Mouse (Mus musculus) hindbrain, embryonic 16.5 days (tissue): ENCODE data around the gene Gng2. TPM values are rescaled to one million over a fixed set of nuclear protein-coding genes. Genes with fewer than 3 reads are reported as not detected.

Experiments used
- ATAC-seq: fragments of 200-750 bp; cut with Nextera tagmentation; 2 replicates; pipeline ENCODE4 v1.8.0; 2017; ENCODE audit warnings: moderate TSS enrichment, moderate library complexity
- H3K27ac ChIP-seq: fragments of 300-500 bp; sonication (generic); 2 replicates; pipeline ENCODE4 v1.5.1; 2014; ENCODE audit warnings: low read depth, mild to moderate bottlenecking, control low read depth, low read length, moderate library complexity
- H3K27me3 ChIP-seq: fragments of 300-500 bp; sonication (generic); replicated peaks from 2 replicates; pipeline ENCODE4 v1.6.1; 2014; ENCODE audit warnings: low read length; ENCODE audit not compliant: control insufficient read depth, insufficient read depth
- H3K36me3 ChIP-seq: fragments of 300-500 bp; sonication (generic); 2 replicates; pipeline ENCODE4 v1.6.1; 2014; ENCODE audit warnings: mild to moderate bottlenecking, low read length, moderate library complexity, mixed read lengths; ENCODE audit not compliant: control insufficient read depth, insufficient read depth
- H3K4me1 ChIP-seq: fragments of 300-500 bp; sonication (generic); 2 replicates; pipeline ENCODE4 v1.6.1; 2014; ENCODE audit warnings: low read depth, low read length; ENCODE audit not compliant: control insufficient read depth, insufficient read depth
- H3K4me2 ChIP-seq: fragments of 300-500 bp; sonication (generic); 2 replicates; pipeline ENCODE4 v1.6.1; 2014; ENCODE audit warnings: mild to moderate bottlenecking, low read length, control low read depth, moderate library complexity
- H3K4me3 ChIP-seq: fragments of 300-500 bp; sonication (generic); 2 replicates; pipeline ENCODE4 v1.5.1; 2014; ENCODE audit warnings: mild to moderate bottlenecking, low read length, control low read depth, moderate library complexity
- H3K9ac ChIP-seq: fragments of 300-500 bp; sonication (generic); 2 replicates; pipeline ENCODE4 v1.6.1; 2014; ENCODE audit warnings: low read depth, mild to moderate bottlenecking, control low read depth, low read length, moderate library complexity
- H3K9me3 ChIP-seq: fragments of 300-500 bp; sonication (generic); 2 replicates; pipeline ENCODE4 v1.6.1; 2014; ENCODE audit warnings: mild to moderate bottlenecking, low read length, moderate library complexity; ENCODE audit not compliant: control insufficient read depth
- WGBS: fragments of 180-500 bp; shearing (Covaris S2); extraction: QIAGEN DNeasy Blood & Tissue Kit; methylation state at CpG from one replicate; pipeline ENCODE4 v1.1.7; 2014; 5-methylcytosine and 5-hydroxymethylcytosine counted together
- polyA plus RNA-seq: library from polyadenylated mRNA; unstranded; fragments of >200 nt; fragmentation: Nextera tagmentation; extraction: Ambion mirVana; gene quantifications from 2 replicates; pipeline ENCODE4 v1.2.1, GENCODE M21; 2015

The Gng2 gene
- polyA plus RNA-seq, 1 experiment from 2014 or later, result 362 TPM

DNA sequence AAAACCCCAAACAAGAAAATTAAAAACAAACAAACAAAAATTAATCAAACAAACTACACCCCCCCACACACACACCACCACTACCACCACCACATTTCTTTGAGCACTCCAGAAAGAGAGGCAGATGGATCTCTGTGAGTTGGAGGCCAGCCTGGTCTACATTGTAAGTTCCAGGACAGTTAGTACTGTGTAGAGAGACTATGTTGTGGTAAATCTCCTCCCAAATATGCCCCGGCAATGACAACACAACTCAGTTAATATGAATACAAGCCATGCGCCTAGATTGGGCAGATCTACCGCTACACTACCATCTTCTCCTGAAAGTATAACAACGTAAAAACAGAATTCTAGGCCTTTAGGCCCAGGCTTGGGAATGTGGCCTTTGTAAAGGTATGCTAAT is 117.1 kb downstream of the Gng2 start:
- no peaks in the 10 kb centered on the region; the same call in 1 of the 2 replicates for H3K4me1 ChIP-seq
- H3K27me3 ChIP-seq, result no peaks in the 10 kb centered on the region
- no peak overlapping the region for H3K4me2 ChIP-seq
- no peak for ATAC-seq
- no peaks in the 10 kb centered on the region for H3K9me3 ChIP-seq
- no peak overlapping the region for H3K27ac ChIP-seq
- H3K4me3 ChIP-seq, result no peak overlapping the region
- 93% methylated on average over 4 of the region's 4 CpGs for WGBS
- no peaks in the 10 kb centered on the region for H3K36me3 ChIP-seq
- H3K9ac ChIP-seq, result no peak overlapping the region

GRCm38 (mm10) chr14:19858808-19859776 is 118.3 kb downstream of the Gng2 start:
- H3K9me3 ChIP-seq, result no peaks in the 10 kb centered on the region
- WGBS, result 53% methylated on average over 8 of the region's 8 CpGs
- H3K4me3 ChIP-seq, result no peak overlapping the region
- no peak overlapping the region for H3K9ac ChIP-seq
- H3K27me3 ChIP-seq, result no peaks in the 10 kb centered on the region
- no peak for ATAC-seq
- H3K36me3 ChIP-seq, result no peaks in the 10 kb centered on the region
- peak overlapping the region; percentile 46 for H3K4me2 ChIP-seq
- no peaks in the 10 kb centered on the region; the same call in 1 of the 2 replicates for H3K4me1 ChIP-seq
- H3K27ac ChIP-seq, result no peak overlapping the region

DNA sequence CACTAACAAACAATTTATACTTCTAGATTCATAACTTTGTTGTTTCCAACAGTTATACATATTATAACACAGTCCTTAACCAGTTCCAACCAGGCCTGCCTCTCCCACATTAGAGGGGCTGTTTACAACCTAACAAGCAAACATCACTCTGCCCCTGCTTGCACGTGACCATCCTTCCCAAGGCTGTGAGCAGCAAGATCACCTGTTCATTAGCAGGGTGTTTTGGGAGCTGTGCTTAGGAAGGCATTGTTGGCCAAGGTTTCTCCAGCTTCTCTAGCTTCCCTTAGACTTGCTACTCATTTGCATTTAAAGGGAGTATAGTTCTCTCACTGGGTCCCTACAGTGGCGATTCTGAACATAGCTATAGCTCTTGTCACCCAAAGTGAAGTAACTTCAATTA is 119.1 kb downstream of the Gng2 start:
- Histone ChIP-seq H3K27me3 (no peaks in the 10 kb centered on the region), H3K4me3 (no peak overlapping the region), H3K9ac (no peak overlapping the region), H3K9me3 (no peaks in the 10 kb centered on the region), H3K27ac (no peak overlapping the region), H3K4me2 (no peak overlapping the region), H3K4me1 (no peaks in the 10 kb centered on the region; the same call in 1 of the 2 replicates), H3K36me3 (no peaks in the 10 kb centered on the region)
- ATAC-seq, result no peak
- 80% methylated on average over 2 of the region's 2 CpGs for WGBS

DNA sequence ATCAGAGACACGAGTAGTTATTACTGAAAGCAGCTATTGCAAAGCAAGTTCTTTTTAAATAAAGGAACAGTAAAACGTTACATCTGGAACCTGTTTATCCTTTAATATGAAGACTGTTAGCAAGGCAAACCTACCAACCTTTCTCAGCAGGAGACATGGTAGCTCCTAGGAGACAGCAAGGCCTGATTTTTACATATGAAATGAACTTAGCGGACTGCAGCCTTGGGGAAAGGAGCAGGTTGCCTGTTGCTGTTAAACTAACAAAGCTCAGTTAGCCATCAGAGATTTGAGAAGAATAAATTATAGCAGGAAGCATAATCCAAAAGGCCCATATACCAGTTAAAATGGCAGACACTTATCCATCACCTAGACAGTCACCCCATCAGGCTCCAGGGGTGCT is 124.0 kb downstream of the Gng2 start:
- 40% methylated on average over 3 of the region's 3 CpGs for WGBS
- no peak for ATAC-seq
- H3K4me1 ChIP-seq, result no peaks in the 10 kb centered on the region

GRCm38 (mm10) chr14:19839600-19840332 is 137.7 kb downstream of the Gng2 start:
- WGBS, result 22% methylated on average over 15 of the region's 15 CpGs
- 0 out of 2 replicates have a peak, but pooled peaks cover 2% of the 10 kb centered on the region for H3K4me1 ChIP-seq
- H3K4me2 ChIP-seq, result peak overlapping the region; percentile 57
- peak overlapping the region; percentile 20 for H3K4me3 ChIP-seq
- H3K36me3 ChIP-seq, result no peaks in the 10 kb centered on the region
- H3K9me3 ChIP-seq, result no peaks in the 10 kb centered on the region
- H3K27ac ChIP-seq, result no peak overlapping the region
- H3K9ac ChIP-seq, result peak overlapping the region; percentile 64
- H3K27me3 ChIP-seq, result no peaks in the 10 kb centered on the region
- ATAC-seq, result peak; percentile 83

More for the DNA sequence above, 124.0 kb downstream of the Gng2 start:
- no peaks in the 10 kb centered on the region for H3K9me3 ChIP-seq
- no peak overlapping the region for H3K4me3 ChIP-seq
- H3K27ac ChIP-seq, result no peak overlapping the region
- no peaks in the 10 kb centered on the region for H3K36me3 ChIP-seq
- H3K27me3 ChIP-seq, result no peaks in the 10 kb centered on the region
- H3K4me2 ChIP-seq, result no peak overlapping the region
- H3K9ac ChIP-seq, result no peak overlapping the region

DNA sequence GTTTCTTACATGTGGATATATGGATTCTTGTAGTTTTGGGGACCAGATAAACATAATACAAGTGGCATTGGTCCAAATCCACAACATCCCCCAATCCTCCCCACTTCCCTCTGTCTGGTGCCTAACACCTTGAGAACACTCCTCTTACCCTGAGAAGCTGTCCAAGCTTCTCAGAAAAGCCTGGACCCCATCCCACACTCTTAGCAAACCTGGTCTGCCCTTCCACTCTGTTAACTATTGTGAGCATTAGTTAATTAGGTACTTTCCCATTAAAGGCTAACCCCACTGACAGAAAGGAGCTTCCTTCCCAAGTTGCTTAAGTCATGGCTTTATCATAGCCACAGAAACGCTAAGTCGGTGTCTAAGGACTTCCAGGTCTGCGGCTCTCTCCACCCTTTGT is 141.1 kb downstream of the Gng2 start:
- 89% methylated on average over 3 of the region's 3 CpGs for WGBS
- H3K4me3 ChIP-seq, result no peak overlapping the region
- H3K9me3 ChIP-seq, result no peaks in the 10 kb centered on the region
- H3K4me1 ChIP-seq, result 0 out of 2 replicates have a peak, but pooled peaks cover 2% of the 10 kb centered on the region
- no peaks in the 10 kb centered on the region for H3K36me3 ChIP-seq
- H3K27me3 ChIP-seq, result no peaks in the 10 kb centered on the region
- no peak overlapping the region for H3K27ac ChIP-seq
- no peak for ATAC-seq
- no peak overlapping the region for H3K4me2 ChIP-seq
- H3K9ac ChIP-seq, result no peak overlapping the region

DNA sequence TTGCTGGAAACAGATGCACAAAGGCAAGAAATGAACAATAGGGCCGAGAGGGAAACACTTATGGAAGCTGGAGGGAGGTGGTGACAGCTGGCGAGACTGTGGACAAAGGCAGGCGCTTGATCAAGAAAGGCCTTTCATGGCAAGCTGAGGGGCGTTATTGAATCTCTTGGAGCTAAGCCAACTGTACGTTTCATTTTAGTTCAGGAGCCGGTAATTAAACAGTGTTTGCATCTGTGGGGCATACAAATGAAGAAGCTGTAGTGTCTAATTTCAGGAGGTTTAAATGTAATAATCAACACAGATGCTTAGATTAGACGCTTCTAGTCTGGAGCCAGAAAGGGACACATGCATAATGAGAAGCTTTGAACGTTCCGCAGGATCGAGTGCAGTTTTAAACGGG is 151.9 kb downstream of the Gng2 start:
- Histone ChIP-seq H3K9me3 (no peaks in the 10 kb centered on the region), H3K4me2 (peak overlapping the region; percentile 24), H3K27ac (peak overlapping the region; percentile 56), H3K4me1 (peaks cover 13% of the 10 kb centered on the region), H3K27me3 (no peaks in the 10 kb centered on the region), H3K4me3 (no peak overlapping the region), H3K9ac (no peak overlapping the region), H3K36me3 (peaks cover 4% of the 10 kb centered on the region)
- WGBS, result 12% methylated on average over 11 of the region's 11 CpGs
- no peak for ATAC-seq

GRCm38 (mm10) chr14:19823321-19824142 is 153.9 kb downstream of the Gng2 start, which contains the start of gene Rtraf:
Rtraf (minus strand) TSS chr14:19823824.
- Histone ChIP-seq H3K9ac (peak within 1 kb of the TSS; percentile 96), H3K27me3 (no peaks in the 10 kb centered on the region), H3K9me3 (no peaks in the 10 kb centered on the region), H3K27ac (peak within 1 kb of the TSS; percentile 84), H3K4me3 (peak within 1 kb of the TSS; percentile 97), H3K4me2 (peak within 1 kb of the TSS; percentile 90), H3K4me1 (peaks cover 13% of the 10 kb centered on the region), H3K36me3 (peaks cover 11% of the 10 kb centered on the region)
- ATAC-seq, result peak; percentile 99
- under 1% methylated on average over 67 of the region's 80 CpGs for WGBS
